Mouse (Mus musculus) gastrocnemius, adult 18-20 months (tissue): ENCODE data around the gene Wipf2. TPM values are rescaled to one million over a fixed set of nuclear protein-coding genes. Genes with fewer than 3 reads are reported as not detected.

ENCODE experiments used
- DNase-seq: peaks from one replicate; pipeline ENCODE4 v3.0.0; 2021; ENCODE audit warnings: low spot score
- total RNA-seq, 2 experiments: library from RNA; stranded (reverse); gene quantifications; 2 replicates each; pipeline ENCODE4 v1.2.3; 2021

Gene Wipf2
- total RNA-seq, 2 experiments from 2014 or later, result 5.5 to 5.7 TPM

- no peak for DNase-seq
These were observed 13.0 kb upstream of the Wipf2 start for GRCm38 (mm10) chr11:98850100-98851093.

DNA sequence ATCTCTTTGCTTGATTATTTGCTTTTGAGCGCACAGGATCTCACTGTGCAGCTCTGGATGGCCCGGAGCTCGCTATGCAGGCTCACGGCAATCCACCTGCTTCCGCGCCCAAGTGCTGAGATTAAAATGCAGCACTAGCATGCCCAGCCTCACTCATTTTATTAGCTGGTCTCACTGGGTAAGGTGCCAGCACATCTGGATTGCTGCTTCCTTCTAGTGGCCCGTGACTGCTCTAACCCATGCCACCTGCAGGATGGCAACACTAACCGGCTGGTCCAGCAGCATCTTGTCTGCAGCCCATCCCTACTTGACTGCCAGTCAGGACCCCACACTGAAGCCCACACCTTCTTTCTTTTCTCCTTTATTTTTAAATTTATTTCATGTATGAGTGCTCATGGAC is 9.3 kb upstream of the Wipf2 start:
- DNase-seq, result no peak

DNA sequence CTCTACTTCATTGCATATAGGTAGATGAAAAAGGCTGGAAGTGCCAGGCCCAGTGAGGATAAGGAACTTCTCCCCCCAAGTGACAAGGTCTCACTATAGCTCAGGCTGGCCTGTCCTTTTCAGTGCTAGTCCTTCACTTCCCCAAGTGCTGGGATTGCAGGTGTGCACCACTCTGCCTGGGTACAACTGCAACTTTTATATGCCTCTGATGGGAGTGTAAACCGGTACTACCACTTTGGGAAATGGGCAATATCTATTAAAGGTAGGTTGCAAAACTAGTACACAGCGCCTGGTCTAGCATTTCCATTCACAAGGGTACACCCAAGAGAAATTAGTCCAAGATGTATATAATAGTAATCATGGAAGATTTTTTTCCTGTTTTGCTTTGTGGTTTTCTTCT is 8.8 kb upstream of the Wipf2 start:
- no peak for DNase-seq

DNA sequence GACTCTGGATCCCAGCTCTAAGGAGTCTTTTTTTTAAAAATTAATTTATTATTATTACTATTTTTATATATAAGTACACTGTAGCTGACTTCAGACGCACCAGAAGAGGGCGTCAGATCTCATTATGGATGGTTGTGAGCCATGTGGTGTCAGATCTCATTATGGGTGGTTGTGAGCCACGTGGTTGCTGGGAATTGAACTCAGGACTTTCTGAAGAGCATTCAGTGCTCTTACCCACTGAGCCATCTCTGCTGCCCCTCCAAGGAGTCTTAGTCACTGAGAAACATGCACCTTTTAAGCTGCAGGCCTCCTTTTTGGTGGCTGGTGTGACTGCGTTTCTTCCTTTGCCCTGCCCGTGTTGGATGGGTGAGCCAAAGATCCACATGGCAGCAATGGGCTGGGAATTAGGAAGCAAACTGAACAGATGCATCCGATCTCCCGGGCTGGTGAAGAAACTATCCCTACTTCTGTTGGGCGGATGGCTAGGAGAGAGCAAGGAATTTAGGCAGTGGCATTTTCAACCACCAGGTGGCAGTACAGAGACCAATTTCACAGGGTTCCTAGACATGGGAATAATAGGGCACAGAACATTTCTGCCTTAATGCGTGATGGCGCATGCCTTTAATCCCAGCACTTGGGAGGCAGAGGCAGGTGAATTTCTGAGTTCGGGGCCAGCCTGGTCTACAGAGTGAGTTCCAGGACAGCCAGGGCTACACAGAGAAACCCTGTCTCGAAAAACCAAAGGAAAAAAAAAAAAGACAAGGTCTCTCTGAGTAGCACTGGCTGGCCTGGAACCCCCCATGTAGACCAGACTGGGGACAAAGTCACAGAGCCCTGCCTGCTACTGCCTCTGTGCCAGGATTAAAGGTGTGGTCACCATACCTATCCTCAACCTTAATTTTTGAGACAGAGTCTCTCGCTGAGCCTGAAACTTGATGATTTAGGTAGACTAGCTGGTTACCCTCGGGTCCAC is 4.4 kb upstream of the Wipf2 start:
- DNase-seq, result peak; percentile 93

GRCm38 (mm10) chr11:98863751-98864429 is 452 bp downstream of the Wipf2 start:
- no peak for DNase-seq

DNA sequence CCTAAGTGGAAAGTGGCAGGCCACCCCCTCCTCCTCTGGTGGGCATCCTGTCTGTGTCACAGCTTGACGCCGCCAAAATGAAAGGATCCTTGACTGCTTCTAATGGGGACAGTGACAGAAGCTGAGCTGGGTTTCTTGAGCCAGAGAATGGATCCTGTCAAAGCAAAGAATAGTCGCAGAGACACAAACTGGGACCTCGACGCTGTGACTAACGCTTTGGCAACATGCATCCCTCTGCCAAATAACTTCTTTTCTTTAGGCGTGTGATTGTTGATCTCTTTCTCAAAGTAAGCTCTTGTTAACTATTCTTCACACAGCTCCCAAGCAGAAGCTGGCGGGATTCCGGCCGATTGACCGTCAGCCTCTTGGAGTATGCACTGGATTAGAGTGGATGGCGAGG is 3.9 kb downstream of the Wipf2 start:
- DNase-seq, result no peak

DNA sequence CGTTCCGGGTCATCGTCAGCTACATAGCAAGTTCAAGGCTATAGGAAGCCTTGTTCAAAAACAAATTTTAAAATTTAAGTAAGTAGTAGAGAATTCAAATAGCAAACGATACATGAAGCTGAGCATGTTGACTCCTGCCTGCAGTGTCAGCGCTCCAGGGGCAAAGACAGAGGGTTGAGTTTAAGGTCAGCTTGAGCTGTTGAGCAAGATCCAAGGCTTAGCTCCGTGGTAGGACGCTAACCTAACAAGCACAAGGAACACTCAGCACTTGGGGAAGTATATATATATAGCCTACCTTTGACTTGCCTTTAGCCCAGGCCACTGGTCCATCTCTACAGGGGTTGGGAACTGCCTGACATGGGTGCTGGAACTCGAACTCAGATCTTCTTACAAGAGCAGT is 6.5 kb downstream of the Wipf2 start:
- peak; percentile 24 for DNase-seq

- DNase-seq, result no peak
These were observed 7.4 kb downstream of the Wipf2 start for GRCm38 (mm10) chr11:98870791-98871190.

- no peak for DNase-seq
These were observed 8.0 kb downstream of the Wipf2 start for GRCm38 (mm10) chr11:98871416-98871815.

GRCm38 (mm10) chr11:98872040-98872439 is 8.6 kb downstream of the Wipf2 start:
- peak; percentile 65 for DNase-seq

- no peak for DNase-seq
These were observed 10.5 kb downstream of the Wipf2 start for GRCm38 (mm10) chr11:98873900-98874299.

DNA sequence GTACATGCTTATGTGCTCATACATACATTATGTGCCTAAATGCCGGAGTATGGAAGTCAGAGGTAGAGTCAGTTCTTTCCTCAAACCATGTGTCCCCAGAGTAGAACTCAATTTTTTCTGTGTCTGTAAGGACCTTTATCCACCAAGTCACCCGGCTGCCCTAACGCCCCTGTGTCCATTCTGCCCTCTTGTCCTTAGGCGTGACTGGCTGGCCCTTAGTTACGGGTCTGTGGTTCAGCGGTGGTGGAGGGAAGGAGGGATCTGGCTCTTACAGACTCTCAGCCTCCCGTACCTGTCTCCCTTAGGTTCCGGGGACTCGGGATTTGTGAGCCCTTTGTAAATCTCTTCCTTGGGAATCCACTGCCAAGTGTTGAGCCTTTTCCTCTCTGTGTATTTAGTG is 13.6 kb downstream of the Wipf2 start:
- no peak for DNase-seq

DNA sequence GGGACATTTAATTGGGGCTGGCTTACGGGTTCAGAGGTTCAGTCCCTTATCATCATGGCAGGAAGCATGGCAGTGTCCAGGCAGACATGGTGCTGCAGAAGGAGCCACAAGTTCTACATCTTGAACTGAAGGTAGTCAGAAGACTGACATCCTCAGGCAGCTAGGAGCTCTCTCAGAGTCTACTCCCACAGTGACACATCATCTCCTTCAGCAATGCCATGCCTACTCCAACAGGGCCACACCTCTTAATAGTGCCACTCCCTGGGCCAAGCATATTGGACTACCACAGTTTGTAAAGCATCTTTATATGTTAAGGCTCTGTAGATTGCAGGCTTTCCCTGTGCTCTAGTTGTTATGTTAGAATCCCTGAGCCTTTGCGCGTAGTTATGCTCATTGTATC is 24.3 kb downstream of the Wipf2 start:
- DNase-seq, result no peak

DNA sequence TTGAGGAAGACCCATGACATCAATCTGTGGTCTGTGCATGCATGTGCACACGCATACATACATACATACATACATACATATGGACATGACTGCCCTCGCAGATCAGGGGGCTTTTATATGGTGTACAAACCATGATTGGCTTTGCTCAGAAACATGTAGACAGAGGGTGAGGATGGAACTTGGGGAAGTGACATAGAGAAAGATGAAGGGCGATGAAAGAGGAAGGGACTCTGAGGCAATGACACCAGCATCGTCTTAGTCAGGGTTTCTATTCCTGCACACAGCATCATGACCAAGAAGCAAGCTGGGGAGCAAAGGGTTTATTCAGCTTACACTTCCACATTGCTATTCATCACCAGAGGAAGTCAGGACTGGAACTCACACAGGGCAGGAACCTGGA is 25.6 kb downstream of the Wipf2 start:
- no peak for DNase-seq

- no peak for DNase-seq
These were observed 26.5 kb downstream of the Wipf2 start for GRCm38 (mm10) chr11:98889977-98890376.

DNA sequence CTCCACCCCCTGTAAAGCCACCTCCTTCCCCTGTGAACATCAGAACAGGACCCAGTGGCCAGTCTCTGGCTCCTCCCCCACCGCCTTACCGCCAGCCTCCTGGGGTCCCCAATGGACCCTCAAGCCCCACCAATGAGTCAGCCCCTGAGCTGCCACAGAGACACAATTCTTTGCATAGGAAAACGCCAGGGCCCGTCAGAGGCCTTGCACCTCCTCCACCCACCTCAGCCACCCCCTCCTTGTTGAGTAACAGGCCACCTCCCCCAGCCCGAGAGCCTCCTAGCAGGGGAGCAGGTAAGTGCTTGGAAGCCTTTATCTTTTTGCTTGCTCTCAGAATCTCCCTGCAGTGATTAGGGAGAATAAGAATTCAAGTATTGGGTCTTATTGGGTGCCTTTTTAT is 29.0 kb downstream of the Wipf2 start:
- no peak for DNase-seq

GRCm38 (mm10) chr11:98900529-98901125 is 37.2 kb downstream of the Wipf2 start:
- no peak for DNase-seq

DNA sequence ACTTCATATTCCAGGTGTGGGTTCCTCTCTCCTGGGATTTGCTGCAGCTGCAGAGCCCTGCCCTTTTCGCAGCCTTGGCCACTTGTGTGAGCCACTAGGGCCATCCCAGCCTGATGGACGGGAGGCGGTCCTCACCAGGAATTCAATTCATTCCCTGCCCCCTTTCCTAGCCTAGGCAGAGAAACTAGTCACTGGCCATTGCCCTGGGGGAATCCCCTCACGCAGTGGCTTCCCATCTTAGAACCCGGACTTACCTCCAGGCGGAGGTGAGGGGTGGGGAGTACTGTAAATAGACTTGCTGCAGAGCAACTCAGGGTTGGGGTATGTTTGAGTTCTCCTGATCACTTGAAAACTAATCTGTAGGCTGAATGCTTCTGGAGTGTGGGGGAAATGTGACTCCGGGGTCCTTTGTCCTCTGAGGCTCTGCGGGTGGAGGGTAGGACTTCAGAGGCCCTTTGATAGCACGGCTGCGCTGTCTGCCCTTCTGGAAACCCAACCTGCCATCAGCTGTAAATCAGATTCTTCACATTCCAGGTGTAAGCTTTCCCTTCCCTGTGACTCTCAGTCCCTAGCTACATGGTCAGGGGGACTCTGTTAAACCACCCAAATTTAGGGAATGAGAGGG is 39.3 kb downstream of the Wipf2 start:
- no peak for DNase-seq

GRCm38 (mm10) chr11:98904577-98904976 is 41.1 kb downstream of the Wipf2 start:
- DNase-seq, result no peak

DNA sequence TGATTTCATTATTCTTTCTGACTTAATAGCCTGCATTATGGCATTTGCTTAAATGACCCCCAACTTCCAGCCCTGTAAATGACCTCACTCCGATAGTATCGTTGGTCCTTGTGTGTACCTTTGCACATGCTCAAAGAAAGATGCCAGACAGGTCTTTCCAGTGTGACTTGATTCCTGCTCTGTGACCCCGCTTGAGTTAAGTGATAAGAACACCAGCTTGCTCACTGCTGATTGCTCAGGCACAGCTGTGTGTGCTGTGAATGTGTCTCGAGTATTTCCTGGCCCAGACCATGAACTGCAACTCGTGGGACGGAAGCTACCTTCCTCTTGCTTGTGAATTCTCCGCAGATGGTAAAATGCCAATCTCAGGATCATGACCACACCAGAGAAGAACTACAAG is 41.6 kb downstream of the Wipf2 start:
- no peak for DNase-seq

GRCm38 (mm10) chr11:98905583-98905982 is 42.1 kb downstream of the Wipf2 start:
- no peak for DNase-seq
